Comparison of ENCODE assay signal across 9 mouse cellular contexts in the genomic region with DNA sequence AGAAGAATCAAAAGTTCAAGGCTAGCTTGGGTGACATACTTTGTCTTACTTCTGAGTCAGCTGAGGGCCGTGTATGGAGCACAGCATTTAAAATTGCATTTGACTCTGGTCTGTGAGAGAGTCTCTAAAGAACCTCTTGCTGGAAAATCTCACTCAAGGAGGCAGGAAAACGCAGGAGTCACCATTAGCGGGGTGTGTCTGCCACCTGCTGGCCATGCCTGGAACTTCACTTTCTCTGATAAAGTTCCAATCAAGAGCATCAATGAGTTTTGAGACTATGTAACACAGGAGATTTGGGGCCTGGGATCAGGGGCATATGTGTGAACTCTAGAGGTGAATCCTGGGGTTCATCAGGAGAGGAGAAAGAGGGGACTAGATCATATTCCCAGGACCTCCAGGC.
DNase-seq lines count a peak whose midpoint lies in the region; ATAC-seq and TF ChIP-seq lines count a peak whose summit lies in the region.
"Had no signal": no experiment of that assay in that cellular context is flagged by ENCODE, and none has a peak within 500 bp of the region (broad histone marks: within the 10 kb centered on the region; RNA-seq: fewer than 3 reads in every experiment).

No protein-coding gene starts in this region.

- no peaks in the 10 kb centered on the region for H3K27me3 ChIP-seq in forebrain, embryonic 10.5 days (ENCODE audit: poor library complexity, severe bottlenecking)
- H3K27me3 ChIP-seq in forebrain, embryonic 12.5 days = 0 out of 2 replicates have a peak, but pooled peaks cover 3% of the 10 kb centered on the region
- no peaks in the 10 kb centered on the region for H3K27me3 ChIP-seq in embryonic facial prominence, embryonic 14.5 days (replicated peaks; ENCODE audit: control insufficient read depth, insufficient read depth, low read length)
- no peaks in the 10 kb centered on the region for H3K27me3 ChIP-seq in lung, postnatal 0 days (replicated peaks; ENCODE audit: insufficient read depth, low read length)
- no peaks in the 10 kb centered on the region for H3K27me3 ChIP-seq in spleen, adult 2 months (ENCODE audit: control insufficient read depth, insufficient read depth, low read length)
- H3K27me3 ChIP-seq: limb, embryonic 15.5 days had no signal

- TF ChIP-seq CTCF in lung, postnatal 0 days (IDR thresholded peaks at IDR 0.05) = peak; percentile 91
- peak; percentile 87; the same call in 1 of the 2 replicates for TF ChIP-seq CTCF in spleen, adult 2 months (IDR thresholded peaks at IDR 0.05; ENCODE audit: extremely low read depth, insufficient read depth, insufficient read length, insufficient replicate concordance)

- peak; percentile 69 for DNase-seq in forebrain, embryonic 10.5 days (ENCODE audit: extremely low spot score, low spot score)
- DNase-seq in 416B (ENCODE audit: low read depth) = peak; percentile 67
- peak; percentile 66 to 76 for DNase-seq in adrenal gland, postnatal 36 days
- peak; percentile 51 for DNase-seq in embryonic facial prominence, embryonic 14.5 days (ENCODE audit: low spot score)
- DNase-seq in kidney, postnatal 4 days = peak; percentile 82 to 84
- peak; percentile 76 for DNase-seq in lung, postnatal 0 days (ENCODE audit: low spot score)
- DNase-seq in spleen, adult 2 months (ENCODE audit: low read depth in 1 of 2, low spot score in 2 of 2) = peak in 1 of 2 experiments; percentile 39

- 2% methylated on average over 3 of the region's 3 CpGs for WGBS in forebrain, embryonic 10.5 days
- 4% methylated on average over 3 of the region's 3 CpGs for WGBS in forebrain, embryonic 12.5 days
- 3% methylated on average over 3 of the region's 3 CpGs for WGBS in embryonic facial prominence, embryonic 14.5 days
- WGBS in lung, postnatal 0 days = 3% methylated on average over 3 of the region's 3 CpGs
- 5% methylated on average over 3 of the region's 3 CpGs for WGBS in spleen, adult 2 months

- no peak for ATAC-seq in forebrain, embryonic 12.5 days (ENCODE audit: low FRiP score)
- no peak for ATAC-seq in embryonic facial prominence, embryonic 14.5 days (ENCODE audit: low read depth)
- ATAC-seq in lung, postnatal 0 days = no peak; the same call in 1 of the 2 replicates

- no peak for TF ChIP-seq EP300 in lung, postnatal 0 days (IDR thresholded peaks at IDR 0.05)

- peaks cover 38% of the 10 kb centered on the region for H3K36me3 ChIP-seq in forebrain, embryonic 10.5 days (replicated peaks)
- no peaks in the 10 kb centered on the region for H3K36me3 ChIP-seq in forebrain, embryonic 12.5 days (replicated peaks)
- peaks cover 38% of the 10 kb centered on the region for H3K36me3 ChIP-seq in embryonic facial prominence, embryonic 14.5 days (ENCODE audit: control insufficient read depth, insufficient read depth, low read length)
- H3K36me3 ChIP-seq in lung, postnatal 0 days (ENCODE audit: insufficient read depth, low read length) = no peaks in the 10 kb centered on the region
- no peaks in the 10 kb centered on the region for H3K36me3 ChIP-seq in spleen, adult 2 months (ENCODE audit: control insufficient read depth, insufficient read depth, low read length)

- no peak for TF ChIP-seq POLR2A in spleen, adult 2 months (IDR thresholded peaks at IDR 0.05; ENCODE audit: low read depth, low read length)

- no peak overlapping the region for H3K4me3 ChIP-seq in forebrain, embryonic 10.5 days
- H3K4me3 ChIP-seq in forebrain, embryonic 12.5 days (replicated peaks) = no peak overlapping the region
- H3K4me3 ChIP-seq in embryonic facial prominence, embryonic 14.5 days (ENCODE audit: low read depth, low read length) = no peak overlapping the region
- H3K4me3 ChIP-seq in lung, postnatal 0 days (ENCODE audit: low read depth, low read length) = no peak overlapping the region
- no peak overlapping the region for H3K4me3 ChIP-seq in spleen, adult 2 months (ENCODE audit: extremely low read depth, insufficient read depth, insufficient read length)
- H3K4me3 ChIP-seq: limb, embryonic 15.5 days had no signal

- no peak overlapping the region for H3K9ac ChIP-seq in forebrain, embryonic 12.5 days
- no peak overlapping the region for H3K9ac ChIP-seq in embryonic facial prominence, embryonic 14.5 days (ENCODE audit: low read depth, low read length)
- H3K9ac ChIP-seq in lung, postnatal 0 days (replicated peaks; ENCODE audit: low read depth) = no peak overlapping the region
- H3K9ac ChIP-seq: limb, embryonic 15.5 days had no signal

- H3K4me1 ChIP-seq in forebrain, embryonic 10.5 days = no peaks in the 10 kb centered on the region
- no peaks in the 10 kb centered on the region for H3K4me1 ChIP-seq in forebrain, embryonic 12.5 days
- no peaks in the 10 kb centered on the region for H3K4me1 ChIP-seq in embryonic facial prominence, embryonic 14.5 days (ENCODE audit: control insufficient read depth, insufficient read depth, low read length)
- no peaks in the 10 kb centered on the region for H3K4me1 ChIP-seq in lung, postnatal 0 days (ENCODE audit: insufficient read depth, low read depth, low read length)
- 0 out of 2 replicates have a peak, but pooled peaks cover 3% of the 10 kb centered on the region for H3K4me1 ChIP-seq in spleen, adult 2 months (ENCODE audit: control insufficient read depth, insufficient read depth, insufficient read length)

- H3K4me2 ChIP-seq in forebrain, embryonic 12.5 days = no peak overlapping the region
- no peak overlapping the region for H3K4me2 ChIP-seq in embryonic facial prominence, embryonic 14.5 days (ENCODE audit: low read depth, low read length)
- no peak overlapping the region for H3K4me2 ChIP-seq in lung, postnatal 0 days (replicated peaks; ENCODE audit: low read depth, low read length)
- H3K4me2 ChIP-seq: limb, embryonic 15.5 days had no signal

- H3K9me3 ChIP-seq in forebrain, embryonic 10.5 days = no peaks in the 10 kb centered on the region; the same call in 1 of the 2 replicates
- no peaks in the 10 kb centered on the region for H3K9me3 ChIP-seq in forebrain, embryonic 12.5 days
- H3K9me3 ChIP-seq in embryonic facial prominence, embryonic 14.5 days (ENCODE audit: control insufficient read depth, low read length) = no peaks in the 10 kb centered on the region
- H3K9me3 ChIP-seq in lung, postnatal 0 days (ENCODE audit: low read length) = no peaks in the 10 kb centered on the region
- H3K9me3 ChIP-seq: limb, embryonic 15.5 days had no signal

- no peak overlapping the region for H3K27ac ChIP-seq in forebrain, embryonic 10.5 days
- no peak overlapping the region for H3K27ac ChIP-seq in forebrain, embryonic 12.5 days
- H3K27ac ChIP-seq in embryonic facial prominence, embryonic 14.5 days (replicated peaks; ENCODE audit: low read depth, low read length) = no peak overlapping the region
- no peak overlapping the region for H3K27ac ChIP-seq in lung, postnatal 0 days (ENCODE audit: low read length)
- no peak overlapping the region for H3K27ac ChIP-seq in spleen, adult 2 months (ENCODE audit: insufficient read depth, low read length)
- H3K27ac ChIP-seq: limb, embryonic 15.5 days had no signal
